Mouse (Mus musculus) ES-E14 (cell line): ENCODE data around the gene Ifnb1.

ENCODE experiments used
- CHD2 ChIP-seq: IDR thresholded peaks from 2 replicates; pipeline ENCODE4 v1.6.1; 2014; ENCODE audit warnings: mild to moderate bottlenecking, low read depth, low read length, inconsistent platforms
- MAFK ChIP-seq: IDR thresholded peaks from 2 replicates; pipeline ENCODE4 v1.6.1; 2014; ENCODE audit warnings: mild to moderate bottlenecking, low read depth, low read length, inconsistent platforms; ENCODE audit not compliant: insufficient read depth
- ZC3H11A ChIP-seq: IDR thresholded peaks from 2 replicates; pipeline ENCODE4 v1.6.1; 2012; ENCODE audit warnings: low read depth, mild to moderate bottlenecking, inconsistent platforms, low read length, borderline replicate concordance
- ZNF384 ChIP-seq: IDR thresholded peaks from 2 replicates; pipeline ENCODE4 v1.6.1; 2012; ENCODE audit warnings: low read depth, low read length, inconsistent platforms

DNA sequence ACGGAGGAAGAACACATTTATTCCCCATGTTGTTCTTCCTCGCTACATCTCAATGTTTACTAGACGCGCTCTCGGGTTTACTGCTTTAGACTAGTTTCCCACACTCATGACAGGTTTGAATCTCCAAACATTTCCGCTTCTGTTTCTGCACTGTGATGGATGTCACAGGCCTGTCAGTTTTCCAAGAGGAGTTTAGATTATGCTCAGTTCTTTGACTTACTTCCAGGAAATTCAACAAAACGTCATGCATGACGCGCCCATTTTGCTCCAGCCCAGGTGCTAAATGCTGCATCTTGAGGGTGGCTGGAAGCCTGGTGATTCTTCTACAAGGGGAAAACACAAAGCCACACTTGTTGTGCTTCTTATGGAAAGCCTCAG lies 43.8 kb downstream of the Ifnb1 start:
- no peak for TF ChIP-seq ZNF384
- no peak for TF ChIP-seq CHD2
- TF ChIP-seq ZC3H11A: no peak
- TF ChIP-seq MAFK: no peak
